Mouse (Mus musculus): ENCODE results near the gene Gm10139. TPM values are rescaled to one million over a fixed set of nuclear protein-coding genes. Genes with fewer than 3 reads are reported as not detected.

Gm10139 gene
- not detected for polyA plus RNA-seq (2014; fragmentation: Illumina TruSeq; extraction: RNeasy Lipid Tissue Mini Kit (QIAGEN cat#74804); ENCODE audit: low read depth, low replicate concordance)

GRCm38 (mm10) chr13:65512378-65512777 lies at the start of gene Gm10139:
TSS of gene Gm10139 (plus strand) at chr13:65512678.

Other genes with a start within 250 kb of the Gm10139 start
- 61.8 TPM for gene Zfp369, start 233.9 kb upstream of the Gm10139 start, polyA plus RNA-seq (2014; fragmentation: Illumina TruSeq; extraction: RNeasy Lipid Tissue Mini Kit (QIAGEN cat#74804); ENCODE audit: low read depth, low replicate concordance)

Measured in sigmoid colon, adult 10 weeks (tissue).